24 mouse cellular contexts compared by ENCODE assay signal in genomic region chr4:63585216-63585615, GRCm38 (mm10). TPM values are rescaled to one million over a fixed set of nuclear protein-coding genes. Genes with fewer than 3 reads are reported as not detected.
DNase-seq lines count a peak whose midpoint lies in the region; ATAC-seq and TF ChIP-seq lines count a peak whose summit lies in the region.
"Had no signal": no experiment of that assay in that cellular context is flagged by ENCODE, and none has a peak within 500 bp of the region (broad histone marks: within the 10 kb centered on the region; RNA-seq: fewer than 3 reads in every experiment).

No protein-coding gene starts in this region.

- H3K9me3 ChIP-seq in kidney, embryonic 15.5 days (replicated peaks) = no peaks in the 10 kb centered on the region
- H3K9me3 ChIP-seq in kidney, postnatal 0 days (replicated peaks; ENCODE audit: low read length) = no peaks in the 10 kb centered on the region
- H3K9me3 ChIP-seq: embryonic facial prominence, embryonic 13.5 days; embryonic facial prominence, embryonic 15.5 days; forebrain, embryonic 10.5 days; forebrain, embryonic 12.5 days had no signal

- H3K4me1 ChIP-seq in kidney, embryonic 15.5 days = peaks cover 9% of the 10 kb centered on the region
- H3K4me1 ChIP-seq in kidney, postnatal 0 days (replicated peaks; ENCODE audit: insufficient read depth, low read length) = no peaks in the 10 kb centered on the region

- H3K27me3 ChIP-seq in kidney, embryonic 15.5 days = no peaks in the 10 kb centered on the region
- H3K27me3 ChIP-seq in kidney, postnatal 0 days (ENCODE audit: insufficient read depth, low read length) = no peaks in the 10 kb centered on the region
- H3K27me3 ChIP-seq: embryonic facial prominence, embryonic 13.5 days; embryonic facial prominence, embryonic 15.5 days; forebrain, embryonic 12.5 days had no signal

- no peaks in the 10 kb centered on the region for H3K36me3 ChIP-seq in kidney, embryonic 15.5 days
- no peaks in the 10 kb centered on the region for H3K36me3 ChIP-seq in kidney, postnatal 0 days (ENCODE audit: insufficient read depth, low read length)
- H3K36me3 ChIP-seq: embryonic facial prominence, embryonic 15.5 days; forebrain, embryonic 12.5 days had no signal

- ATAC-seq in kidney, embryonic 15.5 days (replicated peaks; ENCODE audit: low FRiP score) = peak; percentile 64; the same call in 1 of the 2 replicates
- peak; percentile 59; the same call in 1 of the 2 replicates for ATAC-seq in kidney, postnatal 0 days (replicated peaks; ENCODE audit: low FRiP score, low read depth)
- ATAC-seq: forebrain, embryonic 14.5 days; forebrain, embryonic 16.5 days had no signal

- no peak for TF ChIP-seq CTCF in kidney, postnatal 0 days (IDR thresholded peaks at IDR 0.05; ENCODE audit: low read depth)

- no peak overlapping the region for H3K4me2 ChIP-seq in kidney, embryonic 15.5 days
- H3K4me2 ChIP-seq in kidney, postnatal 0 days (ENCODE audit: low read length) = no peak overlapping the region
- H3K4me2 ChIP-seq: embryonic facial prominence, embryonic 13.5 days; embryonic facial prominence, embryonic 15.5 days; forebrain, embryonic 12.5 days had no signal

- H3K27ac ChIP-seq in kidney, embryonic 15.5 days = no peak overlapping the region
- H3K27ac ChIP-seq in kidney, postnatal 0 days = no peak overlapping the region
- H3K27ac ChIP-seq: embryonic facial prominence, embryonic 13.5 days; embryonic facial prominence, embryonic 15.5 days; forebrain, embryonic 10.5 days; forebrain, embryonic 12.5 days had no signal

- H3K4me3 ChIP-seq in kidney, embryonic 15.5 days (replicated peaks) = no peak overlapping the region
- H3K4me3 ChIP-seq in kidney, postnatal 0 days (replicated peaks; ENCODE audit: low read depth, low read length) = no peak overlapping the region
- H3K4me3 ChIP-seq: embryonic facial prominence, embryonic 13.5 days; embryonic facial prominence, embryonic 15.5 days; erythroblast, embryonic 14.5 days; forebrain, embryonic 10.5 days; forebrain, embryonic 12.5 days had no signal

- WGBS in kidney, embryonic 15.5 days = 49% methylated on average over 10 of the region's 10 CpGs
- WGBS in kidney, postnatal 0 days = 50% methylated on average over 10 of the region's 10 CpGs

- H3K9ac ChIP-seq in kidney, embryonic 15.5 days = no peak overlapping the region
- no peak overlapping the region for H3K9ac ChIP-seq in kidney, postnatal 0 days (ENCODE audit: low read depth, low read length)
- H3K9ac ChIP-seq: embryonic facial prominence, embryonic 13.5 days; embryonic facial prominence, embryonic 15.5 days; forebrain, embryonic 12.5 days had no signal

- DNase-seq in kidney, postnatal 14 days = no peak
- no peak for DNase-seq in kidney, postnatal 0 days (ENCODE audit: low spot score)
- DNase-seq in kidney, adult 9 months = no peak
- DNase-seq: adrenal gland, adult 2 months; adrenal gland, postnatal 10 days; adrenal gland, postnatal 25 days; cerebellum, adult 11 months; cerebellum, adult 18-20 months; cerebellum, adult 8-10 months; cerebellum, adult 9-11 months; cerebellum, postnatal 14 days; cerebellum, postnatal 36 days; embryo, embryonic 11 days had no signal

RNA-seq across cellular contexts. Expression of gene Gm11213, which starts 19.8 kb away (rescaled TPM):
- polyA plus RNA-seq in kidney, embryonic 15.5 days (2015; fragmentation: Nextera tagmentation; extraction: Ambion mirVana) = not detected in 2 replicates
- polyA plus RNA-seq in kidney, postnatal 0 days (2015; fragmentation: Nextera tagmentation; extraction: Ambion mirVana) = not detected in 2 replicates
- polyA plus RNA-seq: adrenal gland, adult 2 months; brain, embryonic 14.5 days; C2C12; embryonic facial prominence, embryonic 11.5 days; embryonic facial prominence, embryonic 13.5 days; embryonic facial prominence, embryonic 15.5 days; erythroblast, embryonic 14.5 days; forebrain, embryonic 10.5 days; forebrain, embryonic 12.5 days; forebrain, embryonic 14.5 days; forebrain, embryonic 16.5 days had no signal

RNA-seq across cellular contexts. Expression of gene Tmem268, which starts 26.6 kb away (rescaled TPM):
- 5.9 and 7.8 TPM in 2 replicates for polyA plus RNA-seq in kidney, embryonic 15.5 days (2015; fragmentation: Nextera tagmentation; extraction: Ambion mirVana)
- 5.3 and 5.4 TPM in 2 replicates for polyA plus RNA-seq in kidney, postnatal 0 days (2015; fragmentation: Nextera tagmentation; extraction: Ambion mirVana)

RNA-seq across cellular contexts. Expression of gene Tex48, which starts 37.0 kb away (rescaled TPM):
- polyA plus RNA-seq in kidney, embryonic 15.5 days (2015; fragmentation: Nextera tagmentation; extraction: Ambion mirVana) = not detected in 2 replicates
- not detected in 2 replicates for polyA plus RNA-seq in kidney, postnatal 0 days (2015; fragmentation: Nextera tagmentation; extraction: Ambion mirVana)
- polyA plus RNA-seq: adrenal gland, adult 2 months; brain, embryonic 14.5 days; C2C12; embryonic facial prominence, embryonic 11.5 days; embryonic facial prominence, embryonic 13.5 days; embryonic facial prominence, embryonic 15.5 days; erythroblast, embryonic 14.5 days; forebrain, embryonic 10.5 days; forebrain, embryonic 12.5 days; forebrain, embryonic 14.5 days; forebrain, embryonic 16.5 days had no signal

RNA-seq across cellular contexts. Expression of gene Atp6v1g1, which starts 40.6 kb away (rescaled TPM):
- 287 and 307 TPM in 2 replicates for polyA plus RNA-seq in kidney, embryonic 15.5 days (2015; fragmentation: Nextera tagmentation; extraction: Ambion mirVana)
- 405 and 416 TPM in 2 replicates for polyA plus RNA-seq in kidney, postnatal 0 days (2015; fragmentation: Nextera tagmentation; extraction: Ambion mirVana)
